Mouse (Mus musculus): Measurements from ENCODE around the gene Gm8212.
"Not testable (repeated sequence)": the region's sequence is repeated elsewhere in the genome, so short reads cannot be mapped to it uniquely, and the experiment has no call there.

Gm8212 gene

DNA sequence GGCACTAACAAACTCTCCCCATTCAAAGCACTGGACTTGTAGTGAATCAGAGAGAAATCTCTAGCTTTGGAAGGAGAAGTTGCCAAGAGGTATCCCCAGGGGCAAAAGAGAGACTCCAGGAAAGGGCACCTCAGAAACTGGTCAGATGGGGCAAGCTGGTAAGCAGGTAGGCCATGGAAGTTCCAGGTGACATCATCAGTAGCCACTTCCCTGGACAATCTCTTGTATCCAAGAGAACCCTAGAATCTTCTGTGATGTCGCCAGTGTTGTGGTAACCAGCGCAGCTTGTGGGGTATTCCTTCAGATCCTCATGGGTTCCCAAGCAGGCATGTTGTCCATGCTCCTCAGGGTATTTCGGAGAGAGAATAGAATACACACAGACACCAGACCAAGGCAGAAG lies at the start of gene Gm8212:
TSS of gene Gm8212 (plus strand) at position 301 of the 400 bp plus-strand sequence.
- TF ChIP-seq GATA4 (IDR thresholded peaks at IDR 0.05; ENCODE audit: insufficient replicate concordance, low read length): not testable (repeated sequence)

DNA sequence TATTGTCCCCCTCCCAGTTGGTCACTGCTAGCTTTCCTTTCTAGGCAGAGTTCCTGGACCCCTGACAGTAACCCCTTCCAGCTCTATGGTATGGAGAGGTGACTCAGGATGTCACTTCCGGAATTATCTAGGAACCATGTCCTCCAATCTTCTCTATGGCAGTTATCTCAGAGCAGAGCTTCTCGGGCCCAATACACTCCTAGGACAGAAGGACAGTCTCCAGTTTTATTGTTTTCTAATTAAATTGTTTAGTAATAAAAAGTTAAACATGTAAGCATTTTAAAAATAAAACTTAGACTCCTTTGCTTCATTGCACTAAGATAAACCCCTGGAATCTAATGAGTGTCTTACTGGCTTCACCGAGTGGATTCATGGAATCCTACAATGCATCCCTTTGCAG lies 15.7 kb downstream of the Gm8212 start, which contains the start of gene 4930503E14Rik:
TSS of gene 4930503E14Rik (minus strand) at position 101 of the 400 bp plus-strand sequence.
- not testable (repeated sequence) for TF ChIP-seq GATA4 (IDR thresholded peaks at IDR 0.05; ENCODE audit: insufficient replicate concordance, low read length)

DNA sequence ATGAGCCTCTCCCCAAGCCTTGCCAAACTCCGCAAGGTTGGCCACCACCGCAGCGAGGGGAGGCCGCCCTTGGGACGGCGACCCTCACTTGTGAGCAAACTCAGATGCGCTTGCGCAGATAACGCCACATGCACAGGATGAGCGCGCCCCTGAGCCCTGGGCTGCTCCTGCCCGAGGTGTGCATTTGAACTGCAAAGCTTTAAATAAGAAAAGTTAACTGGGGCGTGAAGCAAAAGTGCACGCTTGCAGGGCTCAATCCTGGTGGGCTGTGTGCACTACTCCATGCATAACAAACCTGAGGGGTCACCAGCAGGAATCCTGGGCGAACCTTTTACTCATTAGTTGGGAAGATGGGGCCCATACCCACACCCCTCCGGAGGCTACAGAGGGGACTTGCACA lies 50.6 kb downstream of the Gm8212 start:
- TF ChIP-seq GATA4 (IDR thresholded peaks at IDR 0.05; ENCODE audit: insufficient replicate concordance, low read length): no peak

Measured in liver, adult (tissue).